Mouse (Mus musculus): ENCODE measurements around the gene Rsph1. TPM values are rescaled to one million over a fixed set of nuclear protein-coding genes. Genes with fewer than 3 reads are reported as not detected.

Gene Rsph1
- polyA plus RNA-seq, 1 experiment: 0.51 TPM

DNA sequence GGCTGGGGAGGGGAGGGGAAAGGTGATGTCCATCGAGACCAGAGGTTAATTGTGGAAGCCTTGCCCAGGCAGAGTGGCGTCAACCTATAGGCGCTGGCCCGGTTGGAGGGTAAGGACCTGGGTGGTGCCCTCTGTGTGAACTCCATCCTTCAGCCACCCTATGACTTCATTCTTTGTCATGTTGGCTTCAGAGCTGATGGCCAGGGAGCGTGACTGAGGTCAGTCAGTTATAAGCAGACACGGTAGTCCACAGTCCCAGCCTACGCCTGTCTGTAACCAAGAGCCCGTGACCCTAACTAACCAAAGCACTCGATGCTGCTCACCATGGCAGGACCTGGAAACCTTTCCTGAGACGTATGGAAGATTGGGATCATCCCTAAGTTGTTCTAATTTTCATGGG is 35.5 kb upstream of the Rsph1 start:
- Histone ChIP-seq H3K36me3 (ENCODE audit: control insufficient read depth, insufficient read depth, low read length) (peaks cover 13% of the 10 kb centered on the region), H3K27ac (ENCODE audit: control insufficient read depth, insufficient read depth, low read length) (no peak overlapping the region), H3K4me3 (ENCODE audit: control insufficient read depth, insufficient read depth, low read length) (no peak overlapping the region), H3K27me3 (ENCODE audit: control insufficient read depth, insufficient read depth, low read length) (no peaks in the 10 kb centered on the region), H3K4me1 (replicated peaks; ENCODE audit: control insufficient read depth, insufficient read depth, low read length) (no peaks in the 10 kb centered on the region)
- no peak for TF ChIP-seq POLR2A (IDR thresholded peaks at IDR 0.05; ENCODE audit: control insufficient read depth, extremely low read depth, insufficient read depth, low read length, poor library complexity)
- TF ChIP-seq CTCF (IDR thresholded peaks at IDR 0.05; ENCODE audit: borderline replicate concordance, control insufficient read depth, extremely low read depth, insufficient read depth, low read length, poor library complexity): no peak
- 96% methylated on average over 10 of the region's 10 CpGs for WGBS
- DNase-seq: no peak

DNA sequence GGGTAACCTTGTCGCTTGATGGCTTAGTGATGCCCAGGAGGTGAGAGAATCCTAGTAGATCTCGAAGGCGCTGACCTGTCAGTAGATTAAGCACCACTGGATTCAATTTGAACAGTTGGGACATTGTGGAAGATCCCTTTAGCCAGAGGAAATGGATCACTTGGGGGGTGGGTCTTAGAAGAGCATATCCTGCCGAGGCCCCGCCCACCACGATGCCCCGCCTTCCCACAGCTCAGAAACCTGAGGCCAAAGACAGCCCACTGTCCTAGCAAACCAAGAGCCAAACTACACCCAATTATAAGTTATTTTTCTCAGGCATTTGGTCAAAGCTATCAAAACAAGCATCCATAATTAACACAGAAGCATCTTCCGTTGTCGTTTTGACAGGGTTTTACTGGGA is 33.9 kb upstream of the Rsph1 start:
- H3K27ac ChIP-seq (ENCODE audit: control insufficient read depth, insufficient read depth, low read length): no peak overlapping the region
- H3K27me3 ChIP-seq (ENCODE audit: control insufficient read depth, insufficient read depth, low read length): no peaks in the 10 kb centered on the region
- 92% methylated on average over 9 of the region's 9 CpGs for WGBS
- 0 out of 2 replicates have a peak, but pooled peaks cover 3% of the 10 kb centered on the region for H3K4me1 ChIP-seq (replicated peaks; ENCODE audit: control insufficient read depth, insufficient read depth, low read length)
- DNase-seq: no peak
- H3K4me3 ChIP-seq (ENCODE audit: control insufficient read depth, insufficient read depth, low read length): no peak overlapping the region
- H3K36me3 ChIP-seq (ENCODE audit: control insufficient read depth, insufficient read depth, low read length): peaks cover 6% of the 10 kb centered on the region
- TF ChIP-seq CTCF (IDR thresholded peaks at IDR 0.05; ENCODE audit: borderline replicate concordance, control insufficient read depth, extremely low read depth, insufficient read depth, low read length, poor library complexity) (no peak), POLR2A (IDR thresholded peaks at IDR 0.05; ENCODE audit: control insufficient read depth, extremely low read depth, insufficient read depth, low read length, poor library complexity) (no peak)

DNA sequence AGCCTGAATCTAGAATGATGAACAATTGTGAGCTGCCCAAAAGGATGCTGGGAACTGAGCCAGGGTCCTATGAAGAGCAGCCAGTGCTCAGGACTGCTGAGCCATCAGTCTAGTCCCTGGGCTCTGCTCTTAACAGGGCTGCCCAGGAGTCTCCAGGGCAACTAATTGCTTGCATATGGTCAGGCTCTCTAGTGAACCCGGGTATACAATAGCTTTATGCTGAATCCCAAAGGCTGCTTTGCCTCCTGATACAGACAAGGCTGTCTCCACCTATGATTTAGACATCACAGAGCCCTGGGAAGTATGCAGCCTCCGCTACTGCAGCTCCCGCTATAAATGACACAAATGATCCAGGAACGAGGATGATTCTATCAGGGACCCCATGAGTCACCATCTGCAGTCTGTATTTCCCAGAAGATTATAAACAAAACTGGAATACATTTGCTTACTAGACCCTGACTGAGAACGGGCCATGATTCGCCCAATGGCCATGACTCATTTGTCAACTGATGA is 32.2 kb upstream of the Rsph1 start:
- no peak for TF ChIP-seq CTCF (IDR thresholded peaks at IDR 0.05; ENCODE audit: borderline replicate concordance, control insufficient read depth, extremely low read depth, insufficient read depth, low read length, poor library complexity)
- TF ChIP-seq POLR2A (IDR thresholded peaks at IDR 0.05; ENCODE audit: control insufficient read depth, extremely low read depth, insufficient read depth, low read length, poor library complexity): no peak
- WGBS: 95% methylated on average over 6 of the region's 6 CpGs
- no peak overlapping the region for H3K27ac ChIP-seq (ENCODE audit: control insufficient read depth, insufficient read depth, low read length)
- no peak for DNase-seq
- H3K36me3 ChIP-seq (ENCODE audit: control insufficient read depth, insufficient read depth, low read length): no peaks in the 10 kb centered on the region
- H3K4me1 ChIP-seq (replicated peaks; ENCODE audit: control insufficient read depth, insufficient read depth, low read length): peaks cover 14% of the 10 kb centered on the region; the same call in 1 of the 2 replicates
- H3K4me3 ChIP-seq (ENCODE audit: control insufficient read depth, insufficient read depth, low read length): no peak overlapping the region
- H3K27me3 ChIP-seq (ENCODE audit: control insufficient read depth, insufficient read depth, low read length): no peaks in the 10 kb centered on the region

DNA sequence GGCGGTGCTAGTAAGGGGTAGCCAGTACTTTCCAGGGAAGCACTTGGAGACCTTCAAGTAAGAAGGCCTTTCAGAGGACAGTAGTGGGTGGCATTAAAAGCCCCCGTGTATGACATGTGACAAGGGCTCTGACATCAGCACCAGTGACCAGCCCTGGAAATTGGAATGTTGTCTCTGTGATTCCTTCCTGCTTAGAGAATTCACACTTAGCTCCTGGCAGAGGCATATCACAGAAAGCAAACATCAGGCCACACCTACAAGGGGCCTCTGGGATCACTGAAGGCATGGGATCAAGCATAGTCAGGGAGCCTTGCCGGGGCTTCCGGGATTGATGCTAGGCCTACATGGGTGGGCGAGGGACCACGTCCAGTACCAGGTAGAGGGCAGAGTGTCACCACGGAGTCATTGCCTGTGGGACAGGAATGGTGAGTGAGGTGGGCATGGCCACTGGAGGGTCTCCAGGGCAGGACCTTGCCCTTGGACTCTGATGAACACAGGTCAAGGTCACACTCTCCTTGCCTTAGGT is 31.2 kb upstream of the Rsph1 start:
- Histone ChIP-seq H3K27ac (ENCODE audit: control insufficient read depth, insufficient read depth, low read length) (no peak overlapping the region), H3K4me1 (replicated peaks; ENCODE audit: control insufficient read depth, insufficient read depth, low read length) (peaks cover 14% of the 10 kb centered on the region; the same call in 1 of the 2 replicates), H3K4me3 (ENCODE audit: control insufficient read depth, insufficient read depth, low read length) (no peak overlapping the region), H3K36me3 (ENCODE audit: control insufficient read depth, insufficient read depth, low read length) (no peaks in the 10 kb centered on the region), H3K27me3 (ENCODE audit: control insufficient read depth, insufficient read depth, low read length) (no peaks in the 10 kb centered on the region)
- DNase-seq: no peak
- WGBS: over 99% methylated on average over 7 of the region's 7 CpGs
- TF ChIP-seq POLR2A (IDR thresholded peaks at IDR 0.05; ENCODE audit: control insufficient read depth, extremely low read depth, insufficient read depth, low read length, poor library complexity) (no peak), CTCF (IDR thresholded peaks at IDR 0.05; ENCODE audit: borderline replicate concordance, control insufficient read depth, extremely low read depth, insufficient read depth, low read length, poor library complexity) (no peak)

DNA sequence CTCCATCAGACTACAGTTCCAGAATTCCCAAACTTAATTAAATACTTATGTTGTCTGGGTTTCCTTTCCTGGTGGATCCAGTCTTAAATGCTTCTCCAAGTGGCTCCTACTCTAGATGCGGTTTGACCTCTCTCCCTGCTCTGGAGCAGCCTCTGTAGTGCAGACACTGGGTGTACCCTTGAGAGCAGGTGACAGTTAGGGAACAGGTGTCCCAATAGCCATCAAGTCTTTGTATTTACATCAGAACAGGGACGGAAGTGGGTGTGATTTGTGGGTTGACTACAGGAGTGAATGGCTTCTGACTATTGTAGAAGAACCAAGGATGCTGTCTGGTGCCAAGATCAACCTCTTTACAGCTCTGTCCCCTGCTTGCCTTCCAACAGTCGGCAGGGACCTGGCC is 30.6 kb upstream of the Rsph1 start:
- no peak for DNase-seq
- H3K4me3 ChIP-seq (ENCODE audit: control insufficient read depth, insufficient read depth, low read length): no peak overlapping the region
- 90% methylated on average over 3 of the region's 3 CpGs for WGBS
- no peaks in the 10 kb centered on the region for H3K36me3 ChIP-seq (ENCODE audit: control insufficient read depth, insufficient read depth, low read length)
- H3K4me1 ChIP-seq (replicated peaks; ENCODE audit: control insufficient read depth, insufficient read depth, low read length): peaks cover 14% of the 10 kb centered on the region; the same call in 1 of the 2 replicates
- TF ChIP-seq CTCF (IDR thresholded peaks at IDR 0.05; ENCODE audit: borderline replicate concordance, control insufficient read depth, extremely low read depth, insufficient read depth, low read length, poor library complexity) (no peak), POLR2A (IDR thresholded peaks at IDR 0.05; ENCODE audit: control insufficient read depth, extremely low read depth, insufficient read depth, low read length, poor library complexity) (no peak)
- no peak overlapping the region for H3K27ac ChIP-seq (ENCODE audit: control insufficient read depth, insufficient read depth, low read length)
- no peaks in the 10 kb centered on the region for H3K27me3 ChIP-seq (ENCODE audit: control insufficient read depth, insufficient read depth, low read length)

DNA sequence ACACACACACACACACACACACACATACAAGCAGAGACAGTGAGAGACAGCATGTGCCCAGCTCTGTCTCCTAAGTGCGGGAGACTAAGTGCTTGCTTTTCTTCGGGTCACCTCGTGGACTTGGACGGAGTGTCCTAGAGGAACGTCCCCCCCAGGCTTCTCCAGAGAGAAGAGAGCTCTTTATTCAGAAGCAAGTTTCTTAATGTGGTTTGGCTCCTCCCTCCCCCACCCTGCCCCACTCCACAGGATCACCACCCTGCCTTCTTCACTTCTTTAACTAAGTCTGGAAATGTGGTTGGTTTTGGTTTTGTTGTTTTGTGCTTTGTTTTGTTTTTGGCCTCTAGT is 28.6 kb upstream of the Rsph1 start:
- H3K27me3 ChIP-seq (ENCODE audit: control insufficient read depth, insufficient read depth, low read length): no peaks in the 10 kb centered on the region
- peaks cover 19% of the 10 kb centered on the region for H3K4me1 ChIP-seq (replicated peaks; ENCODE audit: control insufficient read depth, insufficient read depth, low read length)
- no peaks in the 10 kb centered on the region for H3K36me3 ChIP-seq (ENCODE audit: control insufficient read depth, insufficient read depth, low read length)
- no peak overlapping the region for H3K4me3 ChIP-seq (ENCODE audit: control insufficient read depth, insufficient read depth, low read length)
- no peak for DNase-seq
- no peak for TF ChIP-seq POLR2A (IDR thresholded peaks at IDR 0.05; ENCODE audit: control insufficient read depth, extremely low read depth, insufficient read depth, low read length, poor library complexity)
- no peak for TF ChIP-seq CTCF (IDR thresholded peaks at IDR 0.05; ENCODE audit: borderline replicate concordance, control insufficient read depth, extremely low read depth, insufficient read depth, low read length, poor library complexity)
- no peak overlapping the region for H3K27ac ChIP-seq (ENCODE audit: control insufficient read depth, insufficient read depth, low read length)
- WGBS: 69% methylated on average over 5 of the region's 5 CpGs

Measured in thymus, adult 2 months (tissue).